Comparison of ENCODE assay signal across 8 mouse cellular contexts in genomic region chr19:22138590-22139421, GRCm38 (mm10). TPM values are rescaled to one million over a fixed set of nuclear protein-coding genes. Genes with fewer than 3 reads are reported as not detected.
DNase-seq lines count a peak whose midpoint lies in the region; ATAC-seq and TF ChIP-seq lines count a peak whose summit lies in the region.

TSS of gene Trpm3 (plus strand) at chr19:22139046.

- no peak within 1 kb of the TSS for H3K4me3 ChIP-seq in lung, adult 2 months (replicated peaks; ENCODE audit: extremely low read depth, low read depth, low read length)
- no peak within 1 kb of the TSS for H3K4me3 ChIP-seq in limb, embryonic 11.5 days (ENCODE audit: low read depth, low read length)
- no peak within 1 kb of the TSS for H3K4me3 ChIP-seq in myocyte

- no peaks in the 10 kb centered on the region for H3K4me1 ChIP-seq in lung, adult 2 months (ENCODE audit: control insufficient read depth, insufficient read depth, low read length)
- 0 out of 2 replicates have a peak, but pooled peaks cover 5% of the 10 kb centered on the region for H3K4me1 ChIP-seq in limb, embryonic 11.5 days (ENCODE audit: control insufficient read depth, insufficient read depth, low read length)

- no peak for TF ChIP-seq POLR2A in lung, adult 2 months (IDR thresholded peaks at IDR 0.05; ENCODE audit: borderline replicate concordance, extremely low read depth, low read depth, low read length)
- no peak for TF ChIP-seq POLR2A in myocyte (IDR thresholded peaks at IDR 0.05; ENCODE audit: insufficient read length, low read depth)

- H3K9me3 ChIP-seq in limb, embryonic 11.5 days (ENCODE audit: control insufficient read depth, low read length), result no peaks in the 10 kb centered on the region

- TF ChIP-seq CTCF in lung, adult 2 months (IDR thresholded peaks at IDR 0.05; ENCODE audit: insufficient read depth, low read length), result no peak

- no peaks in the 10 kb centered on the region for H3K36me3 ChIP-seq in limb, embryonic 11.5 days (ENCODE audit: control insufficient read depth, insufficient read depth, low read length)
- no peaks in the 10 kb centered on the region for H3K36me3 ChIP-seq in myocyte (ENCODE audit: control insufficient read depth, insufficient read depth)

- no peak within 1 kb of the TSS for H3ac ChIP-seq in myocyte (ENCODE audit: control insufficient read depth, insufficient read length)

- DNase-seq in lung, adult 2 months, result peak; percentile 2
- DNase-seq in lung, postnatal 25 days (ENCODE audit: low spot score), result no peak
- DNase-seq in gastrocnemius, postnatal 4 days (ENCODE audit: low spot score in 2 of 2), result peak; percentile 40 to 67
- peak; percentile 21 for DNase-seq in kidney, adult 18-20 months
- peak; percentile 92 for DNase-seq in limb, embryonic 11.5 days (ENCODE audit: low spot score)
- peak; percentile 7 for DNase-seq in thymus, postnatal 0 days (ENCODE audit: low spot score)

- no peaks in the 10 kb centered on the region for H3K79me2 ChIP-seq in myocyte (ENCODE audit: control insufficient read depth, insufficient read depth)

- H3K27me3 ChIP-seq in limb, embryonic 11.5 days (ENCODE audit: control insufficient read depth, insufficient read depth, low read length), result no peaks in the 10 kb centered on the region
- H3K27me3 ChIP-seq in myocyte (ENCODE audit: control insufficient read depth, insufficient read depth, insufficient read length), result no peaks in the 10 kb centered on the region

- no peak within 1 kb of the TSS for H3K9ac ChIP-seq in limb, embryonic 11.5 days (ENCODE audit: low read length)

- H3K27ac ChIP-seq in limb, embryonic 11.5 days (replicated peaks; ENCODE audit: low read depth, low read length), result no peak within 1 kb of the TSS

- ATAC-seq in common myeloid progenitor, adult 5-6 weeks (replicated peaks; ENCODE audit: low read depth, poor library complexity, severe bottlenecking), result peak; percentile 97
- ATAC-seq in limb, embryonic 11.5 days (ENCODE audit: insufficient number of reproducible peaks, low FRiP score, low TSS enrichment, low read depth), result peak; percentile 95

- WGBS in lung, adult 2 months, result 3% methylated on average over 39 of the region's 39 CpGs
- WGBS in limb, embryonic 11.5 days, result under 1% methylated on average over 39 of the region's 39 CpGs

- H3K4me2 ChIP-seq in limb, embryonic 11.5 days (ENCODE audit: low read depth, severe bottlenecking), result peak within 1 kb of the TSS; percentile 58
- no peak within 1 kb of the TSS for H3K4me2 ChIP-seq in myocyte (ENCODE audit: low read depth)

TF ChIP-seq in myocyte, 11 proteins besides CTCF, POLR2A, EP300 and RAD21:
- TF ChIP-seq CEBPB (IDR thresholded peaks at IDR 0.05; ENCODE audit: insufficient read depth, poor library complexity, severe bottlenecking), result no peak
- peak; percentile 92 for TF ChIP-seq REST (IDR thresholded peaks at IDR 0.05; ENCODE audit: insufficient read depth, insufficient read length)
- no peak for TF ChIP-seq USF1 (IDR thresholded peaks at IDR 0.05; ENCODE audit: low read depth)

RNA-seq across cellular contexts. Expression of gene Trpm3, which starts in this region (rescaled TPM):
- 0.02 and 0.12 TPM in 2 replicates for polyA plus RNA-seq in lung, adult 2 months (2012; rRNA removed)
- total RNA-seq in common myeloid progenitor, adult 5-6 weeks (2017), result 0.18 TPM in 1 of 2 replicates, not detected in the other
- 1 to 10 TPM; 3.5 to 5.3 TPM for total RNA-seq in gastrocnemius, postnatal 4 days (2021)
- 1.6 and 1.7 TPM in 2 replicates for polyA plus RNA-seq in limb, embryonic 11.5 days (2014; fragmentation: Nextera tagmentation; extraction: Ambion mirVana)
- 0.05 TPM for polyA plus RNA-seq in myocyte (2012; fragmentation: generic; extraction: Trizol)
- polyA plus RNA-seq in thymus, postnatal 0 days (2015; fragmentation: Nextera tagmentation; extraction: Ambion mirVana), result 0.13 and 0.48 TPM in 2 replicates

Comparison
In these comparisons a context has a peak if more than half of its experiments do, and no peak if none do; other contexts are left out.
1. Peak in DNase-seq in lung, adult 2 months; RNA of the gene not detected or under 1 TPM.
2. Peak in ATAC-seq in common myeloid progenitor, adult 5-6 weeks; RNA of the gene not detected or under 1 TPM.
3. Peak in DNase-seq in thymus, postnatal 0 days; RNA of the gene not detected or under 1 TPM.